Mouse (Mus musculus) myocyte (in vitro differentiated cells): ENCODE data around the gene She. TPM values are rescaled to one million over a fixed set of nuclear protein-coding genes. Genes with fewer than 3 reads are reported as not detected.
A peak's percentile ranks its signal among the peaks of the same experiment; 100 is the strongest.
"Not testable (repeated sequence)": the region's sequence is repeated elsewhere in the genome, so short reads cannot be mapped to it uniquely, and the experiment has no call there.

Experiments used
- H3K27me3 ChIP-seq: one replicate; pipeline ENCODE4 v1.6.1; 2011; ENCODE audit not compliant: control insufficient read depth, insufficient read depth, insufficient read length
- H3K36me3 ChIP-seq: one replicate; pipeline ENCODE4 v1.6.1; 2011; ENCODE audit not compliant: control insufficient read depth, insufficient read depth
- H3K4me2 ChIP-seq: one replicate; pipeline ENCODE4 v1.6.1; 2011; ENCODE audit warnings: low read depth, control low read depth
- H3K4me3 ChIP-seq: one replicate; pipeline ENCODE4 v1.5.1; 2011; ENCODE audit warnings: mild to moderate bottlenecking, control low read depth, moderate library complexity
- H3K79me2 ChIP-seq: one replicate; pipeline ENCODE4 v1.6.1; 2011; ENCODE audit not compliant: control insufficient read depth, insufficient read depth
- H3ac ChIP-seq: one replicate; pipeline ENCODE4 v1.6.1; 2011; ENCODE audit not compliant: control insufficient read depth, insufficient read length
- CEBPB ChIP-seq: IDR thresholded peaks from 2 replicates; pipeline ENCODE4 v1.6.1; 2011; ENCODE audit warnings: mild to moderate bottlenecking, moderate library complexity; ENCODE audit not compliant: poor library complexity, insufficient read depth, severe bottlenecking
- E2F4 ChIP-seq: IDR thresholded peaks from one replicate; pipeline ENCODE4 v1.6.1; 2011; ENCODE audit warnings: mild to moderate bottlenecking, control low read depth, moderate library complexity; ENCODE audit not compliant: insufficient read depth
- MAX ChIP-seq: IDR thresholded peaks from one replicate; pipeline ENCODE4 v1.6.1; 2011; ENCODE audit warnings: low read depth, mild to moderate bottlenecking, control low read depth
- MYOD1 ChIP-seq, 3 experiments: IDR thresholded peaks; one replicate each; pipeline ENCODE4 v1.6.1; 2011; ENCODE audit warnings: control low read depth in 2 of 3, low read depth in 2 of 3, mild to moderate bottlenecking in 2 of 3, moderate library complexity in 1 of 3; ENCODE audit not compliant: insufficient read length in 2 of 3, control insufficient read depth in 1 of 3
- MYOG ChIP-seq, 3 experiments: IDR thresholded peaks; one replicate each; pipeline ENCODE4 v1.6.1; 2011; ENCODE audit warnings: control low read depth in 2 of 3, low read depth in 2 of 3, mild to moderate bottlenecking in 2 of 3; ENCODE audit not compliant: insufficient read length in 2 of 3, control insufficient read depth in 1 of 3, insufficient read depth in 1 of 3
- POLR2A ChIP-seq: IDR thresholded peaks from one replicate; pipeline ENCODE4 v1.6.1; 2011; ENCODE audit warnings: low read depth, mild to moderate bottlenecking, control low read depth, moderate library complexity; ENCODE audit not compliant: insufficient read length
- POLR2AphosphoS2 ChIP-seq: IDR thresholded peaks from one replicate; pipeline ENCODE4 v1.6.1; 2011; ENCODE audit warnings: low read depth, control low read depth; ENCODE audit not compliant: insufficient read length
- REST ChIP-seq: IDR thresholded peaks from one replicate; pipeline ENCODE4 v1.6.1; 2011; ENCODE audit warnings: mild to moderate bottlenecking, control low read depth, moderate library complexity; ENCODE audit not compliant: insufficient read depth, insufficient read length
- SRF ChIP-seq: IDR thresholded peaks from one replicate; pipeline ENCODE4 v1.6.1; 2011; ENCODE audit warnings: low read depth; ENCODE audit not compliant: control insufficient read depth, insufficient read length
- TCF12 ChIP-seq: IDR thresholded peaks from one replicate; pipeline ENCODE4 v1.6.1; 2011; ENCODE audit warnings: mild to moderate bottlenecking, control low read depth; ENCODE audit not compliant: poor library complexity, insufficient read depth, severe bottlenecking
- TCF3 ChIP-seq: IDR thresholded peaks from one replicate; pipeline ENCODE4 v1.6.1; 2011; ENCODE audit warnings: low read depth, control low read depth; ENCODE audit not compliant: insufficient read length
- USF1 ChIP-seq: IDR thresholded peaks from one replicate; pipeline ENCODE4 v1.6.1; 2011; ENCODE audit warnings: low read depth, mild to moderate bottlenecking, control low read depth, moderate library complexity
- polyA plus RNA-seq: library from polyadenylated mRNA; unstranded; fragments of >200 nt; fragmentation: generic; extraction: Trizol; gene quantifications from one replicate; pipeline ENCODE4 v1.2.1, GENCODE M21; 2012; ENCODE audit warnings: missing spikeins

Gene She
- polyA plus RNA-seq, 1 experiment, result not detected

DNA sequence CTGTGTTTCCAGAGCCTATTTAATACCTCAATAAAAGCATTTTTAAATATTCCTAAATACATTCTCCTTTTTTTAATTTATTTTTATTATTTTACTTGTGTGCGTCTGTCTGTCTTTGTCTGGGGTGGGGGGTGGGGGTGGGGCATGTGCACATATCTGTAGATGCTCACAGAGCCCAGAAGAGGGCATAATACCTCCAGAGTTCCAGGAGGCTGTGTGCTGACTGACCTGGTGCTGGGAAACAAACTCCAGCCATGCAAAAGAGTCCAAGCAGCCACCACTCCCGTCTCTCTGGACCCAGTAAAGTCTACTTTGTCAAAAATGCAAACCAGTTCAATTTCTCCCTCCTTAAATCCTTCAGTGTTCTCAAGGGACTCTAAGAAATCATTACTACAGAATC lies 36.6 kb upstream of the She start:
- Histone ChIP-seq H3ac (no peak overlapping the region), H3K27me3 (no peaks in the 10 kb centered on the region), H3K4me3 (no peak overlapping the region), H3K36me3 (no peaks in the 10 kb centered on the region), H3K79me2 (no peaks in the 10 kb centered on the region), H3K4me2 (no peak overlapping the region)
- TF ChIP-seq E2F4 (no peak), MYOG (IDR thresholded peaks at IDR 0.05; ENCODE audit: control insufficient read depth in 1 of 3, insufficient read depth in 1 of 3, insufficient read length in 2 of 3, low read depth in 2 of 3) (no peak), POLR2AphosphoS2 (no peak), TCF3 (no peak)

DNA sequence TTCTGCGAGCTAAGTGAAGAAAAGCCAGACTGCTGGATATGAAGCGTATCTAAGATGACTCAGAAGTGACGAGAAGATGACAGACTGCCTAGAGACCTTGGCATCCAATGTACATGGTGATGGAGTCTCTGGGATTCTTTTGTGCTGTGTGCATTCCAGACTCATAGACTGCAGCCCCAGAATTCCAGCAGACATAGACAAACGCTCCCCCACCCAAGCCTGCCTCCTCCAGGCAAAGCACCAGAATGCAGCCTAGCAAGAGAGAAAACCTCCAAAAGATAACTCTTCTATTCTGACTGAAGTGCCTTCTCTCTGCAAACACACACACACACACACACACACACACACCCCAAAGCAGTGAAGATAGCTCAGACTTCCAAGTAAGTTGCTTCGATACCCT lies 35.4 kb upstream of the She start:
- Histone ChIP-seq H3K4me2 (peak overlapping the region; percentile 41), H3ac (no peak overlapping the region), H3K4me3 (no peak overlapping the region), H3K79me2 (no peaks in the 10 kb centered on the region), H3K36me3 (no peaks in the 10 kb centered on the region), H3K27me3 (no peaks in the 10 kb centered on the region)
- TF ChIP-seq USF1, result no peak
- no peak for TF ChIP-seq TCF3
- TF ChIP-seq TCF12, result no peak
- TF ChIP-seq REST, result no peak
- TF ChIP-seq MYOD1 (IDR thresholded peaks at IDR 0.05; ENCODE audit: control insufficient read depth in 1 of 3, insufficient read length in 2 of 3, low read depth in 2 of 3), result no peak
- TF ChIP-seq POLR2AphosphoS2, result no peak
- TF ChIP-seq CEBPB, result no peak
- no peak for TF ChIP-seq SRF

DNA sequence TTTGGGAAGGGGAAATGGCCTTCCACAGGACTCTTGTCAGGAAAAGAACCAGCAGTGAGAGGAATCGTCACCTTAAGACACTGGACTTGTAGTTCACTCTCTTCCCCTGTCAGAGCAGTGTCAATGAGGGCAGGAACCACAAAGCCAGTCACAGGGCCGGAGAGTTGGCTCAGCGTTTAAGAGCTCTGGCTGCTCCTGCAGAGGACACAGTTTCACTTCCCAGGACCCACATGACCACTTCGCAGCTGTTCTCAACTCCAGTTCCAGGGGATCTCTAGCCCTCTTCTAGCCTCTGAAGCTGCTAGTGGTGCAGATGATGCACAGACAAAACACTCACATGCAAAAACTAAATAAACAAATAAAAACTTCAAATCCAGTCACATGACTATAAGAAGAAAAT lies 34.8 kb upstream of the She start:
- Histone ChIP-seq H3K27me3 (no peaks in the 10 kb centered on the region), H3K4me3 (no peak overlapping the region), H3K36me3 (no peaks in the 10 kb centered on the region), H3K79me2 (no peaks in the 10 kb centered on the region), H3ac (no peak overlapping the region), H3K4me2 (peak overlapping the region; percentile 41)
- TF ChIP-seq USF1, result peak; percentile 40
- TF ChIP-seq POLR2AphosphoS2, result no peak
- peak in 1 of 3 experiments; percentile 31 for TF ChIP-seq MYOD1 (IDR thresholded peaks at IDR 0.05; ENCODE audit: control insufficient read depth in 1 of 3, insufficient read length in 2 of 3, low read depth in 2 of 3)
- TF ChIP-seq MYOG (IDR thresholded peaks at IDR 0.05; ENCODE audit: control insufficient read depth in 1 of 3, insufficient read depth in 1 of 3, insufficient read length in 2 of 3, low read depth in 2 of 3), result peak in 2 of 3 experiments; percentile 22 to 53

DNA sequence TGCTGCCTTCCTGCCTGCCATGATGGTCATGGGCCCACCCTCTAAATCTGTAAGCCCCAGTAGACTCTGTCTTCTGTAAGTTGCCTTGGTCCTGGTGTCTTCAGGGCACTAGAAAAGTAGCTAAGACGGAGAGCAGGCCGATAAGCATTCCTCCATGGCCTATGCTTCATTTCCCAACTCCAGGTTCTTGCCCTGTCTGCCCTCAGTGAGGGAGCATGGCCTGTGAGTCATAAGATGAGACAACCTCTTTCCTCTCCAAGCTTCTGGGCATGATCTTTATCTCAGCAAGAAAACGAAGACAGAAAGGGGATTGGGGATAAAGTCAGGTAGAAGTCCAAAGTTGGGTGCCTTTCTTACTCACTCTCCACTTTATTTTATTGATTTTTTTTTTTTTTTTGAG lies 32.7 kb upstream of the She start:
- no peak overlapping the region for H3K4me2 ChIP-seq
- TF ChIP-seq POLR2A (no peak), REST (no peak)
- no peaks in the 10 kb centered on the region for H3K27me3 ChIP-seq
- H3K79me2 ChIP-seq, result no peaks in the 10 kb centered on the region
- H3K4me3 ChIP-seq, result no peak overlapping the region
- no peak overlapping the region for H3ac ChIP-seq
- no peaks in the 10 kb centered on the region for H3K36me3 ChIP-seq

DNA sequence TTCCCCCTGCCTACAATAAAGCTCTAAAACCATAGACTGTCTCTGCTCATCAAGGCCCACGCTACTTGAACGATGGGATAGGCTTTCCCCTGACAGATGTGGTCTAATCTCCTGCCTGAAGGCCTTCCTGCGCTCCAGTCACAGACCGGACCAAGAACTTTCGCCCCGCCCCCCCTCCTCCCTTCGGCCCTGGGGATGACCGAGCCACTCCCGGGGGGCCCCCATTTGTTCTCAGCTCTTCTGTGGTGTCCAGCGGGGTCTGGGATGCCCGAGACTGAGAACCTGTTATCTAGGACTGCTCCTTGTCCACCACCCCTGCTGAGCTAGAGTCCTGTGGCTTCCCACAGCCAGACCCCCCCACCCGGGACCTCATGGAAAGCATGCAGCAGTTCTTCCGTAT lies 31.7 kb upstream of the She start:
- no peaks in the 10 kb centered on the region for H3K36me3 ChIP-seq
- no peak overlapping the region for H3ac ChIP-seq
- no peak for TF ChIP-seq MAX
- no peak for TF ChIP-seq TCF12
- TF ChIP-seq TCF3, result no peak
- no peak for TF ChIP-seq USF1
- TF ChIP-seq REST, result no peak
- H3K4me3 ChIP-seq, result no peak overlapping the region
- no peak overlapping the region for H3K4me2 ChIP-seq
- H3K27me3 ChIP-seq, result no peaks in the 10 kb centered on the region
- H3K79me2 ChIP-seq, result no peaks in the 10 kb centered on the region

DNA sequence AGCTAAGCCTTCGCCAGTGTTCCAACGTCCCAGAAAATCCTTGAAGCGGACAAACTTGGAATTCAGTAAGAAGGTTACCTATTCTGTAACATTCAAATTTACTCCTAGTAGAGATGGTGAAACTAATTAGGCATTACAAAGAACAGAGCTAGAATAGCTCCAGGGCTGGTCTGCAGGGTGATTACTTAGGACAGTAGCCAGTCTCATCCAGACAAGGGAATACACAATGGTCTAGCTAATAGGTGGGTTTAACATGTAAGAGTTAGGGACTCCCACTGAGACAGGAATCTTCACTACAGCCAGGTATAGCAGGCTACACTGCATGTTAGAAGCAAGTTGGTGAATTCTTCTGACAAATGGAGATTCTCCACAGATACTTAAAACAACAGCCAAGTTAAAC lies 31.1 kb upstream of the She start:
- H3K27me3 ChIP-seq, H3K4me3 ChIP-seq, H3ac ChIP-seq, H3K79me2 ChIP-seq, H3K4me2 ChIP-seq, H3K36me3 ChIP-seq: not testable (repeated sequence)
